Mouse (Mus musculus) hindbrain, embryonic 16.5 days (tissue): ENCODE results near the gene Map10. TPM values are rescaled to one million over a fixed set of nuclear protein-coding genes. Genes with fewer than 3 reads are reported as not detected.
A peak's percentile ranks its signal among the peaks of the same experiment; 100 is the strongest.

Source experiments
- ATAC-seq: fragments of 200-750 bp; cut with Nextera tagmentation; 2 replicates; pipeline ENCODE4 v1.8.0; 2017; ENCODE audit warnings: moderate TSS enrichment, moderate library complexity
- H3K27ac ChIP-seq: fragments of 300-500 bp; sonication (generic); 2 replicates; pipeline ENCODE4 v1.5.1; 2014; ENCODE audit warnings: low read depth, mild to moderate bottlenecking, control low read depth, low read length, moderate library complexity
- H3K27me3 ChIP-seq: fragments of 300-500 bp; sonication (generic); replicated peaks from 2 replicates; pipeline ENCODE4 v1.6.1; 2014; ENCODE audit warnings: low read length; ENCODE audit not compliant: control insufficient read depth, insufficient read depth
- H3K36me3 ChIP-seq: fragments of 300-500 bp; sonication (generic); 2 replicates; pipeline ENCODE4 v1.6.1; 2014; ENCODE audit warnings: mild to moderate bottlenecking, low read length, moderate library complexity, mixed read lengths; ENCODE audit not compliant: control insufficient read depth, insufficient read depth
- H3K4me1 ChIP-seq: fragments of 300-500 bp; sonication (generic); 2 replicates; pipeline ENCODE4 v1.6.1; 2014; ENCODE audit warnings: low read depth, low read length; ENCODE audit not compliant: control insufficient read depth, insufficient read depth
- H3K4me2 ChIP-seq: fragments of 300-500 bp; sonication (generic); 2 replicates; pipeline ENCODE4 v1.6.1; 2014; ENCODE audit warnings: mild to moderate bottlenecking, low read length, control low read depth, moderate library complexity
- H3K4me3 ChIP-seq: fragments of 300-500 bp; sonication (generic); 2 replicates; pipeline ENCODE4 v1.5.1; 2014; ENCODE audit warnings: mild to moderate bottlenecking, low read length, control low read depth, moderate library complexity
- H3K9ac ChIP-seq: fragments of 300-500 bp; sonication (generic); 2 replicates; pipeline ENCODE4 v1.6.1; 2014; ENCODE audit warnings: low read depth, mild to moderate bottlenecking, control low read depth, low read length, moderate library complexity
- H3K9me3 ChIP-seq: fragments of 300-500 bp; sonication (generic); 2 replicates; pipeline ENCODE4 v1.6.1; 2014; ENCODE audit warnings: mild to moderate bottlenecking, low read length, moderate library complexity; ENCODE audit not compliant: control insufficient read depth
- WGBS: fragments of 180-500 bp; shearing (Covaris S2); extraction: QIAGEN DNeasy Blood & Tissue Kit; methylation state at CpG from one replicate; pipeline ENCODE4 v1.1.7; 2014; 5-methylcytosine and 5-hydroxymethylcytosine counted together
- polyA plus RNA-seq: library from polyadenylated mRNA; unstranded; fragments of >200 nt; fragmentation: Nextera tagmentation; extraction: Ambion mirVana; gene quantifications from 2 replicates; pipeline ENCODE4 v1.2.1, GENCODE M21; 2015

Gene Map10
- polyA plus RNA-seq, result 6.3 and 6.7 TPM in 2 replicates

DNA sequence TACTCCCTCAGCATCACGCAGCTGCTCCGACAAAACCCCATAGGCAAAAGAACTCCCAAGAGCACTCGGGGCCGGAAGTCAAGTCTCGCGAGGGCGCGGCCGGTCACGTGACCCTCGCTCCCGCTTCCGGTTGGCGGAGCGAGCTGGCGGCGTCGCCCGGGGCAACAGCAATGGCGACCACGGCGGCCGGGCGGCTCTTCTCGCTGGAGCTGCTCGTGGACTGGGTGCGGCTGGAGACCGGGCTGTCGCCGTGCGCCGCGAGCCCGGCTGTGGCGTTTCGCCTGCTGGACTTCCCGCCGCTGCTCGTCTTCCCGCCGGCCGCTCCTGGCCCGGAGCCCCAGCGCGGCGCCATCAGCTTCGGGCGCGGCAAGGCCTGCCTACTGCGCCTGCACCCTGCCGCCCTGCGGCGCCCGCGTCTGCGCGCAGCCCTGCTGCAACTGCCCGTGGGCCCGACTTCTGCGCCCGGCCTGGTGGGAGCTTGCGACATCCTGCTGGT lies at the start of gene Map10:
TSS of gene Map10 (plus strand) at position 119 of the 496 bp plus-strand sequence.
- H3K9me3 ChIP-seq, result peaks cover 18% of the 10 kb centered on the region
- H3K4me2 ChIP-seq, result peak within 1 kb of the TSS; percentile 82
- peaks cover 4% of the 10 kb centered on the region for H3K4me1 ChIP-seq
- peak within 1 kb of the TSS; percentile 75 for H3K9ac ChIP-seq
- 2% methylated on average over 49 of the region's 62 CpGs for WGBS
- peak within 1 kb of the TSS; percentile 57 for H3K4me3 ChIP-seq
- H3K36me3 ChIP-seq, result peaks cover 6% of the 10 kb centered on the region; the same call in 1 of the 2 replicates
- peak within 1 kb of the TSS; percentile 61 for H3K27ac ChIP-seq
- no peaks in the 10 kb centered on the region for H3K27me3 ChIP-seq
- ATAC-seq, result peak; percentile 89

DNA sequence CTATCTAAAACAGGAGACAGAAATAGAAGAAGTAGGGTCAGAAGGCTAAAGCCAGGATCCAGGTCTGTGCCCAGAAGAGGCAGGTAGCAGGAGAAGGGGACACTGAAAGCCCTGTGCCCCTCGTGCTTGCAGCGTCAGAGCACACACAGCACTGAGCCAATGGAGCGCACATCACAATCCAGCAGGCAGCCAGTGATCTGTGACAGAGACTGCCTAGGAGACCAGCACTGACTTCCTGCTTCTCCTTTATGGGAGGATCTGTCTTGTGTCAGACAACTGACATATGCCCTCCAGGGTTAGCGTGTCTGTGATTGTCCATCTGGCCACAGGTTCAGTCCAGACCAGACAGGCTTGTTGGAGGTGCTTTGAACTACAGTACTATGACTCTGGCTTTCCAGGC lies 49.3 kb upstream of the Map10 start:
- no peaks in the 10 kb centered on the region; the same call in 1 of the 2 replicates for H3K9me3 ChIP-seq
- H3K9ac ChIP-seq, result no peak overlapping the region
- no peak for ATAC-seq
- peaks cover 8% of the 10 kb centered on the region for H3K4me1 ChIP-seq
- H3K4me2 ChIP-seq, result no peak overlapping the region
- no peak overlapping the region for H3K27ac ChIP-seq
- H3K36me3 ChIP-seq, result no peaks in the 10 kb centered on the region
- 65% methylated on average over 4 of the region's 4 CpGs for WGBS
- no peak overlapping the region for H3K4me3 ChIP-seq
- H3K27me3 ChIP-seq, result no peaks in the 10 kb centered on the region

DNA sequence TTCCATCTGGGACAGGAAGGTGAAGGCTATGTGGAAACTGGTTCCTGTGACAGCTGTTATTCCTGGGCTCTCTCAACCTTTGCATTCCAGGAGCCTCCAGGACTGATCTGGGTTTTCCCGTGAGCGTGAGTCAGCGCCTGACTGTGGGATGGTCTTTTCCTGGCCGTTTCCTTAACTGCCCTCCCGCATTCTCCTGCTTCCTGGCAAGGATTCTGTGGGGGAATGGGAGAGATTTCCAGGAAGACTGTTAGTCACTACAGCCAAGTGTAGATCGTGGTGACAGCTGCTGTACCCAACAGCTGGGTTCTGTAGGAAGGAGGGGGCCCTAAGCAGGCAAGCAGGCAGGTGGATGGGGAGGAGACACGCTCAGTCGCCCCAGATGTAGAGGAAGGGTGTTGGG lies 45.3 kb upstream of the Map10 start:
- Histone ChIP-seq H3K27me3 (no peaks in the 10 kb centered on the region), H3K4me1 (peaks cover 5% of the 10 kb centered on the region), H3K4me3 (no peak overlapping the region), H3K36me3 (no peaks in the 10 kb centered on the region), H3K27ac (no peak overlapping the region), H3K9me3 (peaks cover 2% of the 10 kb centered on the region), H3K4me2 (no peak overlapping the region), H3K9ac (no peak overlapping the region)
- WGBS, result 81% methylated on average over 8 of the region's 8 CpGs
- no peak for ATAC-seq

DNA sequence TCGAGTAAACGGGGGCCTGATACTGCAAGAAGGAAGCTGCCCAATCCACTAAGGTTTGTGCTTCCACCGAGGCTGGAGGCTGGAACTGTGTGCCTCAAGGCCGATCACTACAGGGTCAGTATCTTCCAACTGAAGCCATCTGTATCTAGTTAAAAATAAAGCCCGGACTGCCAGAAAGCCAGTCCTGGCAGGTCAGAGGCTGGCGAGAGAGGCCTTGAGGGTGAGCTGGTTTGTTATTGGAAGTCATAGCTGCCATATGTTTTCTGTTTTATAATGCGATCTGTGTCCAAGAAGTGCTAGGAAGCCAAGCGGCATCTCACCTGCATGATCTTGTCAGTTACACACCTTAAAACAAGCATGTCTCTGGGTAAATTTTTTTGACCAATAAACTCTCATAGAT lies 43.2 kb upstream of the Map10 start:
- WGBS, result 93% methylated on average over 8 of the region's 8 CpGs

DNA sequence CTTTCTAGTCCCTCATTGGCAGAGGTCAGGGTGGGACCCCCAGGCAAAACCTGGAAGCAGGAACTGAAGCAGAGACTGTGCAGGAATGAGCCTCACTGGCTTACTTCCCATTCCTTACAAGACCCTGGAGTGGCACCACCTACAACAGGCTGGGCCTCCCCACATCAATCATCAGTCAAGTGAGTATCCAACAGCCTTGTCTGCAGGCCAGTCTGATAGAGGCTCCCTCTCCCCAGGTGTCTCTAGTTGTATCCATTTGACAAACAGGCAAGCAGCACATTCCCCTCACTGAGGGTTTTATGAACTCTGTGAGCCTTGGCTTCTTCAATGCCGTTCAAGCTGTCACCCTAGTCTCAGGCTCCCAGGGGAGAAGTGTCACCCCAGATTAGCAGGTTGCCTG lies 40.8 kb upstream of the Map10 start:
- no peak overlapping the region for H3K4me2 ChIP-seq
- no peak overlapping the region for H3K9ac ChIP-seq
- WGBS, result 95% methylated on average over 1 of the region's 1 CpGs
- H3K27me3 ChIP-seq, result no peaks in the 10 kb centered on the region
- no peaks in the 10 kb centered on the region for H3K36me3 ChIP-seq
- H3K4me1 ChIP-seq, result no peaks in the 10 kb centered on the region
- H3K9me3 ChIP-seq, result peaks cover 2% of the 10 kb centered on the region
- ATAC-seq, result no peak
- H3K27ac ChIP-seq, result no peak overlapping the region
- H3K4me3 ChIP-seq, result no peak overlapping the region

More for the DNA sequence above, 43.2 kb upstream of the Map10 start:
- Histone ChIP-seq H3K4me2 (no peak overlapping the region), H3K36me3 (no peaks in the 10 kb centered on the region), H3K9ac (no peak overlapping the region), H3K27me3 (no peaks in the 10 kb centered on the region), H3K27ac (no peak overlapping the region), H3K4me1 (no peaks in the 10 kb centered on the region; the same call in 1 of the 2 replicates), H3K4me3 (no peak overlapping the region), H3K9me3 (peaks cover 2% of the 10 kb centered on the region)
- no peak for ATAC-seq

DNA sequence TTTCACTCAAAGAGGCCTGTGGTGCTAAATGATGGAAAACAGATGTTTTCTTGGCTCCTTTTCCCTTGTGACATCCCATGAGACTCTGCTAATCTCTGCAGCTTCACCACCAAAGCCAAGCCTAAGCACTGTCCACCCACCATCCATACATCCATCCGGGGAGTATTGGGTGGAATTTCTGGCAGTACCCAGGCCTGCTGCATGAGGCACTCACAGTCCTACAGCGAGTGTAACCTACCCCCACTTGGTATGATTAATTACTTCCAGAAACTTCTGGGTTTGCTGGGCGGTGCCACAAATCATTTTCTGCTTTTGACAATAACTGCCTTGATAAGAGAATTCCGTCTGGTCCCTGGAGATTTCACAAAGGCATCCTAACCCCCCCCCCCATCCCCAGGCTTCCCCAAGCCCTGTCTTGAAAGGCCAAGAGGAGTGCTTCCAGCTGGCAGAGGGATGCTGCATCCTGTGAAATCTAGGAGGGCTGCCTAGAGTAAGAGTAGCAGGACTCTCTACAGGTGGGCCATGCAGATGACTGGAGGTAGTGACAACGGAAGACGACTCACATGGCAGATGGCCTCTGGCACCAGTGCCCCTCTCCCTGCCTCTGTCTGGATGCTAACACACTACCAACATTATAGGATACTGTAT lies 31.1 kb upstream of the Map10 start:
- Histone ChIP-seq H3K4me2 (no peak overlapping the region), H3K4me1 (no peaks in the 10 kb centered on the region), H3K4me3 (no peak overlapping the region), H3K9ac (no peak overlapping the region), H3K36me3 (no peaks in the 10 kb centered on the region), H3K27ac (no peak overlapping the region), H3K9me3 (no peaks in the 10 kb centered on the region), H3K27me3 (no peaks in the 10 kb centered on the region)
- WGBS, result 77% methylated on average over 6 of the region's 6 CpGs
- no peak for ATAC-seq

DNA sequence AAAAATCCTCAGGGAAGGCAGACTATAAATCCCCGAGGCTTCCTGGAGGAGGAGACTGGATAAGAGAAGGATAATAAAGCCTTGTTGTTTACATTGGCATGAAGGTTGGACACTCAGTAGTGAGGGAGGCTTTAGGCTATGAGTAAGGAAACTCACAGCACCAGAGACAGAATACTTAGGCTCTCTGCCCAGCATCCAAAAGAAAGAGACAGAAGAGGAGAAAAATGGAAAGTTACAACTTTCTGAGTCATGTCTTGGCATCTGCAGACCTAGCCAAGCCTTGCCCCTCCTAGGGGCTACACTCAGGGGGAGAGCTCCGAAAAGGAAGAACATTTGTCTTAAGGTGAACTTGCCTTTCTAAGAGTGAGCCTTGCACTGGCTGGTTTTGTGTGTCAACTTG lies 30.0 kb upstream of the Map10 start:
- no peaks in the 10 kb centered on the region for H3K27me3 ChIP-seq
- H3K27ac ChIP-seq, result no peak overlapping the region
- H3K36me3 ChIP-seq, result no peaks in the 10 kb centered on the region
- 85% methylated on average over 2 of the region's 2 CpGs for WGBS
- no peaks in the 10 kb centered on the region for H3K4me1 ChIP-seq
- H3K9me3 ChIP-seq, result no peaks in the 10 kb centered on the region
- H3K9ac ChIP-seq, result no peak overlapping the region
- no peak for ATAC-seq
- no peak overlapping the region for H3K4me3 ChIP-seq
- H3K4me2 ChIP-seq, result no peak overlapping the region

DNA sequence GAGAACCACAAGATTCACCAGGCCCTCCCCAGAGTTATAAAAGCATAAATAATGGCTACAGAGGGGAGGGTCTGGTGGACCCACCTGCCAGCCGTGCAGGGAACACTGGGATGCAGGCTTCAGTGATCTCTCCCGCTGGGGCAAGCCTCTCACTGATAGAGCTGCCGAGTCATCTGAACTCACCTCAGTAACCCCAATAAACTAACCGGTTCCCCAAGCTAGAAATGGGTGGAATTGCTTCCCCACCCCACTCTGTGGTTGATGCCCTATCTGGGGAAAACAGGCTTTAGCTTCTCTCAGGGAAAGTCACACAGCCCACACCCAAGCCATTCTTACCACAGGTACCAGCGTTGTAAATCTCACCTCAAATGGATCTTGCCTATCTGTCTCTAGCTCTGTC lies 28.9 kb upstream of the Map10 start:
- no peak for ATAC-seq
- Histone ChIP-seq H3K27ac (no peak overlapping the region), H3K4me2 (no peak overlapping the region), H3K9me3 (no peaks in the 10 kb centered on the region), H3K4me3 (no peak overlapping the region), H3K9ac (no peak overlapping the region), H3K36me3 (no peaks in the 10 kb centered on the region), H3K4me1 (no peaks in the 10 kb centered on the region), H3K27me3 (no peaks in the 10 kb centered on the region)
- WGBS, result 76% methylated on average over 5 of the region's 5 CpGs

DNA sequence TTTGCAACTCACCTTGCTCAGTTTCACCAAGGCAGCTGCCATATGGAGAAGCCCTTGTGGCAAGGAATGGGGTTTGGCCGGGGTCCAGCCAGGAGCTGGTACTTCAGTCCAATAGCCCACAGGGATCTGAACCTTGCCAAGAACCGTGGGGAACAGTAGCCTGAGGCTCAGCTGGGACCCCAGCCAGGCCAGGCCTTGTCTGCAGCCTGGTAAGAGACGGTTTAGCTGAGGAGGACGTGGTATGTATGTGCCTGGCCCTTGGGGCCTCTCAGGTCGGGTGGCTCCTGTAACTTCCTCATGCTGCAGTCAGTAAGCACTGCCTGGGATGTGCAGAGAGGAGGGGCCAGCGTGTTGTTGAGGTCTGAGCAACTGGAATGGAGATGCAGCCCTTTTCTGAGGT lies 27.8 kb upstream of the Map10 start:
- peak; percentile 76 for ATAC-seq
- H3K9me3 ChIP-seq, result no peaks in the 10 kb centered on the region
- H3K4me1 ChIP-seq, result no peaks in the 10 kb centered on the region
- 43% methylated on average over 6 of the region's 6 CpGs for WGBS
- no peaks in the 10 kb centered on the region for H3K36me3 ChIP-seq
- H3K27me3 ChIP-seq, result no peaks in the 10 kb centered on the region
- H3K4me2 ChIP-seq, result no peak overlapping the region
- H3K4me3 ChIP-seq, result no peak overlapping the region
- H3K9ac ChIP-seq, result no peak overlapping the region
- H3K27ac ChIP-seq, result no peak overlapping the region
